Mouse (Mus musculus) MN1 (cell line): ENCODE measurements around the gene Olfr1052.
"Not testable (repeated sequence)": the region's sequence is repeated elsewhere in the genome, so short reads cannot be mapped to it uniquely, and the experiment has no call there.

Experiments
- DNase-seq: peaks from one replicate; pipeline ENCODE4 v3.0.0-alpha.2; 2016; ENCODE audit warnings: low spot score

Gene Olfr1052

DNA sequence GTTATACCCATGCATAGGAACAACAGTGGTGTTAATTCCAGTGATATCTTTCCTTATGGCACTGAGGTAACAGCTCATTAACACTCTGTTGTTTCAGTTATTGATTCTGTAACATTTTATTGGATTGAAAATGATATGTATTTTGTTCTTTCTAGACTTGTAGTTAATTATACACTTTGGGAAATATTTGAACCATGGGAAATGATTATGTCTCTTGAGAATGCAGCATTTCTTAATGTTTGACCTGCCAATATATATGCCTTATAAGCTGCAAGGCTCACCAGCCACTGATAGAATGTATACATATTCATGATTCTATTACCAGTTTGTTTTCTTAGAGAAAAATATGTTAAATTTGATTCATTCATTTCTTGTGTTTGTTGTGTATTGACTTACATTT is at the start of gene Olfr1052:
TSS of gene Olfr1052 (plus strand) at position 301 of the 400 bp plus-strand sequence.
- no peak for DNase-seq

DNA sequence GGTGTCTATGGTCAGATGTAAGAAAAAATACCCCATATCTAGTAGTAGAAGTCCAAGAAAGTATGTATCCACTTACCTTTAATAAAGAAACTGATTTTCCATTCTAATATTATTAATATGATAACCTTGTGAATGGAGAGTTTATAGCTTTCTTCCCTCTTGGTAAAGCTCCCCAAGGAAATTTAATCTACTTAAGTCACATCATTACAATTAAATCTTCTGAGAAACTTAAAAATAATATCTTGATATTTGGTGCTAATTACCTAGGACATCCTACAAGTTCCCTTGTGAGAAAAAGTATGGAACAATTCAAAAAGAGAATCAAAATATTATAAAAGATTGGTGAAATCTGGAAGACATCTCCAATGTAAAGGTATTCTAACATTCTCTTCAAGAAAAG is 34.0 kb upstream of the Olfr1052 start, which contains the start of gene Olfr1049:
TSS of gene Olfr1049 (minus strand) at position 101 of the 400 bp plus-strand sequence.
- DNase-seq = not testable (repeated sequence)

GRCm38 (mm10) chr2:86278988-86279387 is 13.3 kb upstream of the Olfr1052 start, which contains the start of gene Olfr1051:
Gene Olfr1051 (minus strand): TSS chr2:86279088.
- DNase-seq = not testable (repeated sequence)

- DNase-seq = no peak
Measured at GRCm38 (mm10) chr2:86315184-86315583, 22.9 kb downstream of the Olfr1052 start, which contains the start of gene Olfr1053. Gene Olfr1053 (minus strand): TSS chr2:86315284.

GRCm38 (mm10) chr2:86335333-86335732 is 43.1 kb downstream of the Olfr1052 start, which contains the start of gene Olfr1054:
Gene Olfr1054 (minus strand): TSS chr2:86335433.
- DNase-seq = no peak
